Mouse (Mus musculus) heart, embryonic 11.5 days (tissue): ENCODE measurements around the gene Hsp90ab1. TPM values are rescaled to one million over a fixed set of nuclear protein-coding genes. Genes with fewer than 3 reads are reported as not detected.

Source experiments
- ATAC-seq: fragments of 200-750 bp; cut with Nextera tagmentation; replicated peaks from 2 replicates; pipeline ENCODE4 v1.8.0; 2017; ENCODE audit warnings: moderate library complexity; ENCODE audit not compliant: insufficient number of reproducible peaks, low FRiP score, low TSS enrichment
- H3K27ac ChIP-seq: fragments of 300-500 bp; sonication (generic); 2 replicates; pipeline ENCODE4 v1.5.1; 2014; ENCODE audit warnings: mild to moderate bottlenecking, low read depth, low read length
- H3K27me3 ChIP-seq: fragments of 300-500 bp; sonication (generic); 2 replicates; pipeline ENCODE4 v1.6.1; 2014; ENCODE audit warnings: mild to moderate bottlenecking, low read length, mixed read lengths; ENCODE audit not compliant: control insufficient read depth, insufficient read depth
- H3K36me3 ChIP-seq: fragments of 300-500 bp; sonication (generic); 2 replicates; pipeline ENCODE4 v1.6.1; 2014; ENCODE audit warnings: mild to moderate bottlenecking, low read length, moderate library complexity, mixed read lengths; ENCODE audit not compliant: control insufficient read depth, insufficient read depth
- H3K4me1 ChIP-seq: fragments of 300-500 bp; sonication (generic); 2 replicates; pipeline ENCODE4 v1.6.1; 2014; ENCODE audit warnings: low read length; ENCODE audit not compliant: control insufficient read depth, insufficient read depth
- H3K4me2 ChIP-seq: fragments of 300-500 bp; sonication (generic); 2 replicates; pipeline ENCODE4 v1.6.1; 2014; ENCODE audit warnings: mild to moderate bottlenecking, moderate library complexity
- H3K4me3 ChIP-seq: fragments of 300-500 bp; sonication (generic); 2 replicates; pipeline ENCODE4 v1.5.1; 2014; ENCODE audit warnings: low read depth, low read length
- H3K9ac ChIP-seq: fragments of 300-500 bp; sonication (generic); 2 replicates; pipeline ENCODE4 v1.6.1; 2014; ENCODE audit warnings: mild to moderate bottlenecking, low read depth, low read length, moderate library complexity
- H3K9me3 ChIP-seq: fragments of 300-500 bp; sonication (generic); replicated peaks from 2 replicates; pipeline ENCODE4 v1.6.1; 2016; ENCODE audit warnings: low read length; ENCODE audit not compliant: control insufficient read depth
- WGBS: fragments of 180-500 bp; shearing (Covaris S2); extraction: QIAGEN DNeasy Blood & Tissue Kit; methylation state at CpG from one replicate; pipeline ENCODE4 v1.1.7; 2014; ENCODE audit not compliant: insufficient replicate concordance; 5-methylcytosine and 5-hydroxymethylcytosine counted together
- polyA plus RNA-seq: library from polyadenylated mRNA; unstranded; fragments of >200 nt; fragmentation: Nextera tagmentation; extraction: Ambion mirVana; gene quantifications from 2 replicates; pipeline ENCODE4 v1.2.1, GENCODE M21; 2014

Hsp90ab1 gene
- polyA plus RNA-seq, 1 experiment from 2014 or later: 1,495 TPM

DNA sequence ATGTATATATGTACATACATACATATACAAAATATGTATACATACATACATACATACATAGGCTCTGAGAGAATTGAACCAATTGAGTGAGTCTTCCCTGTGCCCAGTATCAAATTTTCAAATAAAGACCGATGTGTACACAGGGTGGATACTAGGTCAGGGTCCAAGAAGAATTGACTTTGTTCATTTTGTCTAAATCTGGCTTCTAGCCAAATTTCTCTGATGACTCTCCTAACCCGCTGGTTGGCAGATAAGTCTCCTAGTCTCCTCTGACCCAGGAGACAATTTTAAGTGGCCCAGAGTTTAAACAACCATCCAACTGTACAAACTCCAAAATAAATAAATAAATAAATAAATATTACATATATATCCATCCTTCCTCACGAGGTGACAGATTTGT lies 25.8 kb upstream of the Hsp90ab1 start:
- Histone ChIP-seq H3K9me3 (no peaks in the 10 kb centered on the region), H3K4me2 (peak overlapping the region; percentile 81), H3K4me3 (peak overlapping the region; percentile 44), H3K36me3 (no peaks in the 10 kb centered on the region), H3K9ac (no peak overlapping the region; the same call in 1 of the 2 replicates), H3K4me1 (peaks cover 54% of the 10 kb centered on the region), H3K27ac (no peak overlapping the region), H3K27me3 (peaks cover 10% of the 10 kb centered on the region)
- WGBS: 56% methylated on average over 3 of the region's 3 CpGs
- ATAC-seq: no peak

DNA sequence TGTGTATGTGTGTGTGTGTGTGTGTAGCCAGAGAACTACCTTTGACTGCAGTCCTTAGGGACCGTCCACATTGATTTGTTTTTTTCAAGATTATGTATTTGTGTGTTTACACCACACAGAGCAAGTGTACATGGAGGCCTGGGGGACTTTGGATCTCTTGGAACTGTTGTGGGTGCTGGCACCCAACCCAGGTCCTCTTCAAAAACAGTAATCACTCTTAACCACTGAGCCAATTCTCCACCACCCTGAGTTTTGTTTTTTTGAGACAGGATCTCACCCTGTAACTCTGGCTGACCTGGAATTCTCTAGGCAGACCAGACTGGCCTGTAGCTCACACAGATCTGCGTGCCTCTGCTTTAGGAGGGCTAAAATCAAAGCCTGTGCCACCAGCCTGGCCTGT lies 25.3 kb upstream of the Hsp90ab1 start:
- Histone ChIP-seq H3K4me3 (no peak overlapping the region), H3K9me3 (no peaks in the 10 kb centered on the region), H3K4me1 (peaks cover 59% of the 10 kb centered on the region), H3K36me3 (no peaks in the 10 kb centered on the region), H3K27ac (no peak overlapping the region), H3K4me2 (no peak overlapping the region; the same call in 1 of the 2 replicates), H3K27me3 (peaks cover 10% of the 10 kb centered on the region), H3K9ac (no peak overlapping the region)
- whole genome bisulfite sequencing: 90% methylated on average over 2 of the region's 2 CpGs
- ATAC-seq: no peak

DNA sequence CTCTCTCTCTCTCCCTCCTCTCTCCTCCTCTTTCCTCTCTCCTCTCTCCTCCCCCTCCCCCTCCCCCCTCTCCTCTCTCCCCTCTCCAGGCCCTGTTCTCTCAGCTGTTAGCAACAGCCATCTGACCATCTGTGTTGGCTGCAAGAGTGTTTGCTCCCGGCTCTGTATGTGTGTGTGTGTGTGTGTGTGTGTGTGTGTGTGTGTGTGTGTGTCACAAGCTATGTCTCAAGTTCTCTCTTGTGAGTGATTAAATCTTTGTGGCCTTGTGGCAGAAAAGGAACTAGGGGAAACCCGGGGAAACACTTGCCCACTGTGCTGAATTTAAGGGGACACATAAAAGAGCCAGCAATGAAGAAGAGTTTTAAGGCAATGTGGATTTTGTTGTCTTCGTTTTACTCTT lies 24.7 kb upstream of the Hsp90ab1 start:
- WGBS: 42% methylated on average over 3 of the region's 3 CpGs
- Histone ChIP-seq H3K36me3 (no peaks in the 10 kb centered on the region), H3K27me3 (peaks cover 10% of the 10 kb centered on the region), H3K4me3 (no peak overlapping the region), H3K9me3 (no peaks in the 10 kb centered on the region), H3K4me2 (no peak overlapping the region), H3K9ac (no peak overlapping the region), H3K4me1 (peaks cover 65% of the 10 kb centered on the region), H3K27ac (no peak overlapping the region)
- no peak for ATAC-seq

DNA sequence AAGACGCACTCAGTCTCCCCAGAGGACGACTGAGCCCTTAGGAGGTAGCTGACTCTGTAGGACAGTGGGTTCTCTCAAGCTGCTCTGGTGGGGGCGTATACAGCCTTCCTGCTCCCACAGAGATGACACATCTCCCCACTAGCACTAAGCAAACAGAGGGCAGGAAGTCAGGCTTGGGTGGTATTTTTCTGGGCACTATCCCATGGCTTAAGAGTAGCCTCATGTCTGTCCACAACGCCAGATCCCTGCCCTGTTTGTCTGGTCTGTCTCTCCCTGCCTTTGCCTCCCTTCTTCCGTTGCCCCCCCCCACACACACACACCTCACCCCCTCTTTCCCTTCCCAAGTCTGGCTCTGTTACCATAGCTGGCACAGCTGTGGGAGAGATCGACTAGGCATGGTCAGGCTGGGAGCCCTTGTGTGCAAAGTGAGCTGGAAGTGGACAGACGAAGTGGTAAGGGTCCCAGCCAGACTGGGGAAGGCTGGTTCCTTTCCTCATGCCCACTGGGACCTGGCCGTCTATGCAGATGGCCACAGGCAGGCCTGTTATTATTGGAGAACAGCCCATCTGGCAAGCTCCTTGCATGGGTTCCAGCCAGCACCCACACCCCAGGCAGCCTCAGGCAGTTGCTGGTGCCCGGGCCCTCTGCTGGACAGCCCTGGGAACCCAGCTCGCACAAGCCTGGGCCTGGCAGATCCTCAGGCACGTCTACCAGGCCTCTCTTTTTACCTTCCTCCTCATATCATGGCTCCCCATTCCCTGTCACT lies 23.7 kb upstream of the Hsp90ab1 start:
- no peaks in the 10 kb centered on the region for H3K36me3 ChIP-seq
- no peaks in the 10 kb centered on the region for H3K9me3 ChIP-seq
- H3K27ac ChIP-seq: 0 out of 2 replicates have a peak overlapping the region, but pooled peaks have one; percentile 7
- no peak overlapping the region for H3K9ac ChIP-seq
- H3K27me3 ChIP-seq: peaks cover 10% of the 10 kb centered on the region
- no peak; the same call in 1 of the 2 replicates for ATAC-seq
- 28% methylated on average over 11 of the region's 11 CpGs for WGBS
- peaks cover 70% of the 10 kb centered on the region for H3K4me1 ChIP-seq
- H3K4me2 ChIP-seq: no peak overlapping the region
- H3K4me3 ChIP-seq: no peak overlapping the region

DNA sequence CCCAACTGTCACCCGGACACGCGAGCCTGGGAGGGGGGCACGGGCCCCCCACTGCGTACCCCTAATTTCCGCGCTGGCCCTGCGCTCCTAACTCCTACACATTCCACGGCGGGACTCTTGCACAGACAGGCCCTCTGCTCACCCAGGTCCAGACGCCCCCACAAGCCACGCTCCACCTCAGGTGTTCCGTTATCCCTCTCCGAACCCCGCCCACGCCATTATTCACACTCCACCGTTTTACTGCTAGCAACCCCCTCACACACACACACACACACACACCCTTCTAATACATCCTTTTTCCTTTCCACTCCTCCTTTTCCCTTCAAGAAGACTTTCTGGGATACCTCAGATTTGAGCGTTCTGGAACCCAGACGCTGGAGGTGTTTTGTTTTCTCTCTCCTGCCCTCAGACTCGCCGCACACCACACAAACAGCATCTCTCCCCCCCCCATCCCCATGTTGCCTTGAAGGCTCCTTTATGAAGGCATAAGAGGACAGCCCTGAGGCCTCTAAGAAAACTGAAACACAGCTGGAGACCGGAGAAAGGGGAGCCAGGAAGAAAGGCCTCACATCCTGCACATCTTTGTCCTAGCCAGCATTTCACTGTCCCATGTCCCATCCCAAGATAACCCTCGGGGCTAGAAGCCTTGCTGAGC lies 22.8 kb upstream of the Hsp90ab1 start:
- peak overlapping the region; percentile 78; the same call in 1 of the 2 replicates for H3K9ac ChIP-seq
- peaks cover 67% of the 10 kb centered on the region for H3K4me1 ChIP-seq
- H3K36me3 ChIP-seq: no peaks in the 10 kb centered on the region
- peak overlapping the region; percentile 47; the same call in 1 of the 2 replicates for H3K27ac ChIP-seq
- 8% methylated on average over 23 of the region's 23 CpGs for WGBS
- H3K4me2 ChIP-seq: peak overlapping the region; percentile 99
- peaks cover 10% of the 10 kb centered on the region for H3K27me3 ChIP-seq
- H3K9me3 ChIP-seq: no peaks in the 10 kb centered on the region
- ATAC-seq: no peak
- H3K4me3 ChIP-seq: peak overlapping the region; percentile 66

DNA sequence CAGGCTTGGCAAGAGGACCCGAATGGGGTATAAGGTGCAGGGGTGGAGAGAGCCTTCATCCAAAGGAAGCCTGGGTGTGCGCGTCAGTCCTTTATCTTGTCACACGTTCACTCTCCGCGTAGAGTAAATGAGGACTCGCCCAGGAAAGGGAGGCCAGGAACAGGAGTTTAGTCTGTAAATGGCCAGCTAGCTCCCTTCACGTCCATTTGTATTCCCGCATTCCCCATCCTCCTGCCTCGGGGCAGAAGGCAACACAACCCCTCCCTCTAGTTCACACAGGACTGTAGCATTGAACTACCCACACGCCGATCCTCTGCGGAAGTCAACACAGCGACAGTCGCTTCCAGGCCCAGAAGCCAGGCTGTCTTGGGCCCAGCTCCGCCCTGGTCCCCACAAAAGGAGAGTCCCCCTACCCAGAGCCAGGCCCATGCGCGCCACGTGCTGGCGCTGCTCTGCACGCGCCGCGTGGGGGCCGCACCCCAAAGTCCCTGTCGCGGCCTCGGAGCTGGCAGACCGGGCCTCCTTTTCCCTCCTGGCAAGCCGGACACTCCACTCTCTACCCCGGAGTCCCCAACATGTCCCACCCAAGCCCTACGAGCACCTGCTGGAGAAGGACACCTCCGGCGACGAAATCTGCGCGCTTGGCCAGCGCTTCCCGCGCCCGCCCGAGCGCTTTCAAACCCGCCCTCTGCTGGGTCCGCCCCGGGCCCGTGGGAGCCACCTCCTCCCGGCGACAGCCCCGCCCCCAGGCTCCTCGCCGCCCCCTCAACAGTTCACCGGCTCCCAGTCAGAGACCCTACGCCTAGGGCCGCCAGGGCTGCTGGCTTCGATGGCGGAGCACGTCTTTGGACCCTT lies 22.0 kb upstream of the Hsp90ab1 start:
- ATAC-seq: peak; percentile 65
- peak overlapping the region; percentile 47 for H3K27ac ChIP-seq
- H3K4me2 ChIP-seq: peak overlapping the region; percentile 99
- H3K9me3 ChIP-seq: no peaks in the 10 kb centered on the region
- peaks cover 67% of the 10 kb centered on the region for H3K4me1 ChIP-seq
- H3K27me3 ChIP-seq: peaks cover 6% of the 10 kb centered on the region
- H3K9ac ChIP-seq: peak overlapping the region; percentile 78
- peak overlapping the region; percentile 66 for H3K4me3 ChIP-seq
- no peaks in the 10 kb centered on the region for H3K36me3 ChIP-seq
- WGBS: under 1% methylated on average over 58 of the region's 58 CpGs

DNA sequence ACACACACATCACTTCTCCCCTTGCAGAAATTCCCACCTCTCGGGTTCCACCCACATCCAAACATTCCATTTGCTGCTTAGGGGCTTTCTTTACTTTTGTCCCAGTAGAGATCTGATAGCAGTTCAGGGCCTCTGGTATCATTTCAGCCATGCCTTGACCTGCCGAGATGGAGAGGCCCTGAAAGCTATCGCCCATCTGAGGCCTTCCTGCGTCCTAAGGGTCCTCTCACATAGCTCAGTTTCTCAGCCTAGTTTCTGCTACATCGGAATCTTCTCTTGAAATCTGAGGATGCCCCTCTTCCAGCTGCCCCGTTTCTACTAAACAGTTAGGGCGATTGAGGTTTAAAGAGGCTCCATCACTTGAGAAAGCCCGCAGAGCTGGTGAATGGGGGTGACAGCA lies 21.1 kb upstream of the Hsp90ab1 start:
- Histone ChIP-seq H3K36me3 (no peaks in the 10 kb centered on the region), H3K27me3 (peaks cover 6% of the 10 kb centered on the region), H3K9me3 (no peaks in the 10 kb centered on the region), H3K4me2 (peak overlapping the region; percentile 99), H3K27ac (peak overlapping the region; percentile 37; the same call in 1 of the 2 replicates), H3K4me3 (peak overlapping the region; percentile 66), H3K4me1 (peaks cover 59% of the 10 kb centered on the region), H3K9ac (peak overlapping the region; percentile 78)
- WGBS: 38% methylated on average over 8 of the region's 8 CpGs
- ATAC-seq: no peak

DNA sequence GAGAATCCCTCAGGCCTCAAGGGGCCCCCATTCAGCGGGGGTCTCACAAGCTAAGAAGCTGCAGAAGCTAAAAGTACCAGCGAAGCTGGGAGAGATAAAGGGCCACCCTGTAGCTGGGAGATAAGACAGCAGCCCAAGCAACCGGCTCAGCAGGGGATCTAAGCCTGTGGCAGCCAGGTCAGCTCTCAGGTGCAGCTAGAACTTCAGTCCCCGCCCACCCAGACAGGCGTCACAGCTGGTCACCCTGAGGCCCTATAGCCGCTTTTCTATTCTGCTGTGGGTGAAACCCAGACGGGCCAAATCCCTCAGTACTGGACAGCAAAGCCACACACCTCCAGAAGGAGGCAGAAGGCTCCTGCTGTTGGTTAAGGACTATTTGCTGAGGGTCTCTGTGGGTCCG lies 20.4 kb upstream of the Hsp90ab1 start:
- no peak; the same call in 1 of the 2 replicates for ATAC-seq
- 11% methylated on average over 8 of the region's 8 CpGs for WGBS
- H3K9ac ChIP-seq: peak overlapping the region; percentile 46; the same call in 1 of the 2 replicates
- H3K4me3 ChIP-seq: peak overlapping the region; percentile 66
- 0 out of 2 replicates have a peak, but pooled peaks cover 3% of the 10 kb centered on the region for H3K36me3 ChIP-seq
- H3K9me3 ChIP-seq: no peaks in the 10 kb centered on the region
- H3K4me1 ChIP-seq: peaks cover 55% of the 10 kb centered on the region
- peak overlapping the region; percentile 99 for H3K4me2 ChIP-seq
- peaks cover 6% of the 10 kb centered on the region for H3K27me3 ChIP-seq
- peak overlapping the region; percentile 37; the same call in 1 of the 2 replicates for H3K27ac ChIP-seq
